Mouse (Mus musculus) right cerebral cortex, postnatal 25 days (tissue): ENCODE measurements around the gene Gm13089.
"Not testable (repeated sequence)": the region's sequence is repeated elsewhere in the genome, so short reads cannot be mapped to it uniquely, and the experiment has no call there.

Experiments
- DNase-seq: peaks from one replicate; pipeline ENCODE4 v3.0.0; 2022

The Gm13089 gene

GRCm38 (mm10) chr4:143702611-143703010 lies at the start of gene Gm13089:
Gm13089 (minus strand) TSS chr4:143702711.
- no peak for DNase-seq

- no peak for DNase-seq
Observed at GRCm38 (mm10) chr4:143719155-143719554, 16.6 kb upstream of the Gm13089 start, which contains the start of gene Gm13078. Gm13078 (plus strand) TSS chr4:143719455.

GRCm38 (mm10) chr4:143657146-143657545 lies 45.4 kb downstream of the Gm13089 start, which contains the start of gene Gm13088:
Gm13088 (minus strand) TSS chr4:143657246.
- DNase-seq: not testable (repeated sequence)
